Mouse (Mus musculus) neural tube, embryonic 11.5 days (tissue): Measurements from ENCODE around the gene Olfr736. TPM values are rescaled to one million over a fixed set of nuclear protein-coding genes. Genes with fewer than 3 reads are reported as not detected.
A peak's percentile ranks its signal among the peaks of the same experiment; 100 is the strongest.

Source experiments
- ATAC-seq: fragments of 200-750 bp; cut with Nextera tagmentation; 2 replicates; pipeline ENCODE4 v1.8.0; 2017; ENCODE audit warnings: moderate number of reproducible peaks, mild to moderate bottlenecking, moderate TSS enrichment, moderate library complexity; ENCODE audit not compliant: insufficient read depth, low FRiP score, low TSS enrichment
- DNase-seq: peaks from one replicate; pipeline ENCODE4 v3.0.0-alpha.2; 2015; ENCODE audit warnings: low spot score
- H3K27ac ChIP-seq: fragments of 300-500 bp; sonication (generic); 2 replicates; pipeline ENCODE4 v1.5.1; 2014; ENCODE audit warnings: low read depth, mild to moderate bottlenecking, low read length
- H3K27me3 ChIP-seq: fragments of 300-500 bp; sonication (generic); 2 replicates; pipeline ENCODE4 v1.6.1; 2014; ENCODE audit warnings: mild to moderate bottlenecking, low read length, mixed read lengths; ENCODE audit not compliant: control insufficient read depth, insufficient read depth
- H3K36me3 ChIP-seq: fragments of 300-500 bp; sonication (generic); 2 replicates; pipeline ENCODE4 v1.6.1; 2014; ENCODE audit warnings: mild to moderate bottlenecking, low read length, moderate library complexity, mixed read lengths; ENCODE audit not compliant: control insufficient read depth, insufficient read depth
- H3K4me1 ChIP-seq: fragments of 300-500 bp; sonication (generic); 2 replicates; pipeline ENCODE4 v1.6.1; 2014; ENCODE audit warnings: low read length, mixed read lengths; ENCODE audit not compliant: control insufficient read depth, insufficient read depth
- H3K4me2 ChIP-seq: fragments of 300-500 bp; sonication (generic); 2 replicates; pipeline ENCODE4 v1.6.1; 2014; ENCODE audit warnings: low read depth, mild to moderate bottlenecking, moderate library complexity
- H3K4me3 ChIP-seq: fragments of 300-500 bp; sonication (generic); 2 replicates; pipeline ENCODE4 v1.5.1; 2014; ENCODE audit warnings: low read depth, low read length
- H3K9ac ChIP-seq: fragments of 300-500 bp; sonication (generic); 2 replicates; pipeline ENCODE4 v1.6.1; 2014; ENCODE audit warnings: mild to moderate bottlenecking, low read length
- H3K9me3 ChIP-seq: fragments of 300-500 bp; sonication (generic); 2 replicates; pipeline ENCODE4 v1.6.1; 2016; ENCODE audit warnings: low read length; ENCODE audit not compliant: control insufficient read depth
- WGBS: fragments of 180-500 bp; shearing (Covaris S2); extraction: QIAGEN DNeasy Blood & Tissue Kit; methylation state at CpG from one replicate; pipeline ENCODE4 v1.1.7; 2014; 5-methylcytosine and 5-hydroxymethylcytosine counted together
- polyA plus RNA-seq: library from polyadenylated mRNA; unstranded; fragments of >200 nt; fragmentation: Nextera tagmentation; extraction: Ambion mirVana; gene quantifications from 2 replicates; pipeline ENCODE4 v1.2.1, GENCODE M21; 2014

The Olfr736 gene
- not detected in 2 replicates for polyA plus RNA-seq

DNA sequence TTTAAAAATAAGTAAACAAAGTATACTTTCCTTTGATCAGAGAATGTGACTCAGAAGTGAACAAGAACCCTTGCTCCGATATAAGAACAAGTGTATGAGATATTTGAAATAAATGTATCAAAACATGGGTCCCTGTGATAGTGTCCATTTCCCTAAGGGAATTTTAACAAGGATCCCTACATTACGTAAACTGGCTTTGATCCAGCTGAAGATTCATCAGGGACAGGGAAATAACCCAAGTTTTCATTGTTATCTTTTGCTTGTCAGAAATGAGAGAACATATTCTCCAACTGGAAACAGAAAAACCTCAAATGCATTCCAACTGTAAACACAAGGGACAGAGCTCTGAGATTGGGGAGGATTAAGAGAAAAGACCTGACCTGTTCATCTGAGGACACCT is at the start of gene Olfr736:
Olfr736 (plus strand) TSS at position 301 of the 400 bp plus-strand sequence.
- H3K9me3 ChIP-seq: no peaks in the 10 kb centered on the region
- DNase-seq (no peak), ATAC-seq (no peak)
- H3K9ac ChIP-seq: no peak within 1 kb of the TSS
- no peak within 1 kb of the TSS for H3K4me2 ChIP-seq
- no peaks in the 10 kb centered on the region for H3K27me3 ChIP-seq
- no peak within 1 kb of the TSS for H3K27ac ChIP-seq
- 89% methylated on average over 2 of the region's 2 CpGs for WGBS
- H3K4me1 ChIP-seq: no peaks in the 10 kb centered on the region
- no peak within 1 kb of the TSS for H3K4me3 ChIP-seq
- no peaks in the 10 kb centered on the region for H3K36me3 ChIP-seq

DNA sequence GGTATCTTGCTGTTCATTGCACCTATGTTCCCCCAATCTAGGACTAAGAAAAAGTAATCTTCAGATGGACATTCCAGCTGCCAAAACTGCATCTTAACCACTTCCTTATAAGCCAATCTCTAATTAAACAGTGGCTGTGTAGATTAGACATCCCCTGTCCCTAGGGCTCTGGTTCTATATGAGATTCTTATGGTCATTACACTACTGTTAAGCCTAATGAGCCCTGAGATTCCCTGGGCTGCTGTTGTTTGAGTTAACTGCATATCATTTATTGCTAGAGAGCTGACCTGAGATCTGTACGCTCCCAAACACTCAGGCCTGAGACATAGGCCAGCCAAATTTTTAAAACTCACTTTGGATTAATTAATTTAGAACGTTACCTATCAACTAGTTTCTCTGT is 32.2 kb upstream of the Olfr736 start, which contains the start of gene Olfr735:
Olfr735 (minus strand) TSS at position 77 of the 400 bp plus-strand sequence.
- H3K4me3 ChIP-seq: no peak within 1 kb of the TSS
- no peaks in the 10 kb centered on the region for H3K9me3 ChIP-seq
- no peaks in the 10 kb centered on the region for H3K36me3 ChIP-seq
- no peak for ATAC-seq
- no peak within 1 kb of the TSS for H3K4me2 ChIP-seq
- whole genome bisulfite sequencing: 84% methylated on average over 2 of the region's 2 CpGs
- no peaks in the 10 kb centered on the region for H3K4me1 ChIP-seq
- no peak for DNase-seq
- no peak within 1 kb of the TSS for H3K9ac ChIP-seq
- H3K27me3 ChIP-seq: no peaks in the 10 kb centered on the region
- H3K27ac ChIP-seq: no peak within 1 kb of the TSS

DNA sequence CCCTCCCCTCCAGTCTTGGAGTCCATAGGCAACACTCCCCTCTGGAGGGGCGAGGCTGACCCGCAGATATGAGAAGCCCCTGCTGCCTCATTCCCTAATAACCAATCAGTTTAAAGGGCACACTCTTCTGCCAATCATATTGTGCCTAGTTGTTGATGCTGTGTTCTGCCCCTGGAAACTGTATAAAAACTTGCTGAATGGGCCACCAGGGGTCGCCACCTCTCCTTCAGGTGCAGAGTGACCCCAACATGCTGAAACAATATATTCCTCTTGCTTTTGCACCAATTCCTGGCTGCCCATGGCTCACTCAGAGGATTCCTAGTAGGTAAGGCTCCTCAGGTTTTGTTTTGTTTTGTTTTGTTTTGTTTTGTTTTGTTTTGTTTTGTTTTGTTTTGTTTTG is 28.5 kb upstream of the Olfr736 start:
- H3K9ac ChIP-seq: no peak overlapping the region
- H3K4me2 ChIP-seq: no peak overlapping the region
- DNase-seq (no peak), ATAC-seq (0 out of 2 replicates have a peak, but pooled peaks have one; percentile 6)
- no peaks in the 10 kb centered on the region for H3K36me3 ChIP-seq
- no peaks in the 10 kb centered on the region for H3K27me3 ChIP-seq
- no peak overlapping the region for H3K4me3 ChIP-seq
- 55% methylated on average over 3 of the region's 3 CpGs for WGBS
- no peaks in the 10 kb centered on the region for H3K9me3 ChIP-seq
- H3K4me1 ChIP-seq: no peaks in the 10 kb centered on the region
- H3K27ac ChIP-seq: no peak overlapping the region

DNA sequence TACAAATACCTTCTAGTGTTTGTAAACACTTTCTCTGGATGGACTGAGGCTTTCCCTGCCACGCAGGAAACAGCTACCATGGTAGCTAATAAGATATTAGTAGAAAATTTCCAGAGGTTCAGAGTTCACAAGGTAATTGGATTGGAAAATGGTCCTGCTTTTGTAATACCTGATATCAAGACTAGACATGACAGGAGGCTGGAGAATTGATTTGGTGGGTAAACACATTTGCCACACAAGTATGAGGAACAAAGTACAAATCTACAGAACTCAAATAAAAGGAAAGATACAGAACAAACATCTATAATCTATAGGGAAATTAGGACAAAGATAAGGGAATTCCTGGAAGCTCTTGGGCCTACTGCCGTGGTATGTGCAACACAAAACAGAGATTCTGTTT is 24.2 kb upstream of the Olfr736 start:
- no peaks in the 10 kb centered on the region for H3K4me1 ChIP-seq
- H3K9me3 ChIP-seq: no peaks in the 10 kb centered on the region
- no peaks in the 10 kb centered on the region for H3K36me3 ChIP-seq
- H3K4me3 ChIP-seq: no peak overlapping the region
- H3K9ac ChIP-seq: no peak overlapping the region
- H3K27ac ChIP-seq: no peak overlapping the region
- 90% methylated on average over 2 of the region's 2 CpGs for WGBS
- ATAC-seq: no peak
- no peak overlapping the region for H3K4me2 ChIP-seq
- no peaks in the 10 kb centered on the region for H3K27me3 ChIP-seq
- no peak for DNase-seq

DNA sequence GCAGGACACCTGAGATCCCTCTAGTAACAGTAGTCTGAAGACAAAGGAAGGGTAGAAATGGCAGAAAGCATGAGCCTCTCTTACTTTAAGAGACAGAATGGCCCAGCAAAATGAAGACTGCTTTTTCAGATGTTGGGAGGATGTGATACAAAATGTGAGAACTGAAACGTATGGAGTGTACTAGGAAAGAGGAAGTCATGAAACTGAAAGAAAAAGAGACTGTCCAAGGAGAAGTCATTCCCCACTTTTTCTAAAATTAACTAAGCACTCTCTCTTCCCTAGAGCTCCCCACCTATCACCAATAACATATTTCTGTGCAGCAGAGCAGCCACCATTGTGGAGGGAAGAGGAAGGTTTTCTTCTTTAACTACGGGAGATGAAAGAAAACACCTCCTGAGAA is 23.4 kb upstream of the Olfr736 start, which contains the start of gene Tlr11:
Tlr11 (plus strand) TSS at position 322 of the 400 bp plus-strand sequence.
- no peak within 1 kb of the TSS for H3K4me3 ChIP-seq
- ATAC-seq: no peak

DNA sequence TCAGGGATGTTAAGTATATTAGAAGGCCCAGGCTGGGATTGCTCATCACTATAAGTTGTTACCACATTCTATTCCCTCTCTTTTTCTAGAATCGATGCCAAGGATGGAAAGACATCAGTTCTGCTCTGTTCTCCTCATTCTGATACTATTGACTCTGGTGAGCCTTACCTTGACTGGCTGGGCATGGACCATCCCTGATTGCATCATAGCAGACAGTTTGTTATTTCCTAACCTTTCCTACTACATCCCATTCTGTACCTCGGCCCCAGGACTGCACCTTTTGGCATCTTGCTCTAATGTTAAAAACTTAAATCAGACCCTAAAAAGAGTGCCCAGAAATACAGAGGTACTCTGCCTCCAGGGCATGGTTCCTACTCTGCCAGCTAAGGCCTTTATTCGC is 20.5 kb upstream of the Olfr736 start:
- ATAC-seq: no peak
- Histone ChIP-seq H3K4me3 (no peak overlapping the region), H3K4me2 (no peak overlapping the region), H3K27ac (no peak overlapping the region), H3K27me3 (no peaks in the 10 kb centered on the region), H3K9ac (no peak overlapping the region), H3K36me3 (no peaks in the 10 kb centered on the region), H3K4me1 (no peaks in the 10 kb centered on the region), H3K9me3 (no peaks in the 10 kb centered on the region)
- DNase-seq: no peak
- WGBS: 85% methylated on average over 3 of the region's 3 CpGs

More for the DNA sequence above, 23.4 kb upstream of the Olfr736 start, which contains the start of gene Tlr11:
- Histone ChIP-seq H3K36me3 (no peaks in the 10 kb centered on the region), H3K27ac (no peak within 1 kb of the TSS), H3K9ac (no peak within 1 kb of the TSS), H3K27me3 (no peaks in the 10 kb centered on the region), H3K4me2 (no peak within 1 kb of the TSS), H3K9me3 (no peaks in the 10 kb centered on the region), H3K4me1 (no peaks in the 10 kb centered on the region)
- DNase-seq: no peak
- 91% methylated on average over 2 of the region's 2 CpGs for WGBS

DNA sequence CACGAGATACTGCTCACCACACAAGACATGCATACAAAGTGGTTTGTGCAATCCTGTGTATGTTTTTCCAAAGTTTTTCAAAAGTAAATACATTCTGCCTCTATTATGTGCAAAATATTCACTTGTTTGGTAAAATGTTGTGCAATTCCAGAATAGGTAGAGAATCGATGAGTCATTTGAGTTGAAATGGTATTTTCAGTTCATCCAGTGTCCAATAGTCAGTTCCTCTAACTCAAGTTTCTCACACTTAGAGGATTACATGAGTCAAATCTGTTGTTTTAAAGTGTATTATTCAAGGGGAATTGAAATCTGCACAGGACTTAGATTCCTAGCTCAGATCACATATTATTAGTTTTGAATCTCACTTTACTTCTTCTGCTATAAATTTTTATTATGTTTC is 17.4 kb upstream of the Olfr736 start:
- ATAC-seq (no peak), DNase-seq (no peak)
- H3K27ac ChIP-seq: no peak overlapping the region
- no peaks in the 10 kb centered on the region for H3K4me1 ChIP-seq
- no peak overlapping the region for H3K4me2 ChIP-seq
- H3K9me3 ChIP-seq: no peaks in the 10 kb centered on the region
- 89% methylated on average over 2 of the region's 2 CpGs for WGBS
- H3K4me3 ChIP-seq: no peak overlapping the region
- H3K9ac ChIP-seq: no peak overlapping the region
- H3K27me3 ChIP-seq: no peaks in the 10 kb centered on the region
- H3K36me3 ChIP-seq: no peaks in the 10 kb centered on the region

DNA sequence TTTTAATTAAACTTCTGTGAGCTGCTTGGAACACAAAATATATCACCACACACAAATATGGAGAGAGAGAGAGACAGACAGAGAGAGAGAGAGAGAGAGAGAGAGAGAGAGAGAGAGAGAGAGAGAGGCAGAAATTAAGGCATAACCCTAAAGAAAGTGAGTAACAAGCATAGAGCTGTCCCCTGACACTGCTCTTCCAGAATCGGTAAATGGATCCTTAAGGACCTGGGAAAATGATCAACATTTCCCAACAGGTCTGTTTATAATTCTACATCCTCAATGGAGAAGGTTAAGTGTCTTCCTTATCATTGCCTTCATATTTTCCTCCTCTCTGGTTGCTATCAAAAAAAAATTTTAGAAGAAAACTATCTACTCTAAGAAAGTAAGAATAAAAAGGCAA is 26.3 kb downstream of the Olfr736 start, which contains the start of gene Olfr738:
Olfr738 (plus strand) TSS at position 301 of the 400 bp plus-strand sequence.
- Histone ChIP-seq H3K4me1 (no peaks in the 10 kb centered on the region), H3K4me3 (no peak within 1 kb of the TSS), H3K36me3 (no peaks in the 10 kb centered on the region), H3K27ac (no peak within 1 kb of the TSS), H3K27me3 (no peaks in the 10 kb centered on the region), H3K9me3 (no peaks in the 10 kb centered on the region), H3K4me2 (no peak within 1 kb of the TSS), H3K9ac (no peak within 1 kb of the TSS)
- DNase-seq (no peak), ATAC-seq (no peak)
- WGBS: 91% methylated on average over 1 of the region's 1 CpGs

DNA sequence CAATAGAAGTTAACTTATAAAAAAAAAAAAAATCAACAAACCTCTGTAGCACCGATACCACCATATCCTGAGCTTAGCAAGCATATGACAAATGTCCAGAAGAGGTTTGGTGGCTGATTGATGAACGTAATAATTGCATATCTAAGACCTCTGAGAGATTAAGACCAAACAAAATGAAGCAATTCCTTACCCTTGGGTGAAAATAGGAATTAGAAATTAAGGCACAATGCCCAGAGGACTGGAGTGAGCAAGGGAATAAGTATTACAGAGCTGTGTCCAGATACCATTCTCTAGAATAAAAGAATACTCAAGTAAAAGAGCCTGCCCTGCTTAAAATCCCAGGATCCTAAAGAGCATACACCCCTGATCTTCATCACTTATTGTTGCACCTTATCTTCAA is 37.4 kb downstream of the Olfr736 start, which contains the start of gene Olfr739:
Olfr739 (plus strand) TSS at position 301 of the 400 bp plus-strand sequence.
- Histone ChIP-seq H3K4me1 (no peaks in the 10 kb centered on the region), H3K27me3 (no peaks in the 10 kb centered on the region), H3K36me3 (no peaks in the 10 kb centered on the region), H3K9ac (no peak within 1 kb of the TSS), H3K9me3 (no peaks in the 10 kb centered on the region), H3K27ac (no peak within 1 kb of the TSS), H3K4me3 (no peak within 1 kb of the TSS), H3K4me2 (no peak within 1 kb of the TSS)
- ATAC-seq: no peak
- WGBS: 68% methylated on average over 2 of the region's 2 CpGs
- DNase-seq: no peak
